Mouse (Mus musculus) lung, adult 2 months (tissue): ENCODE data around the gene Prkca.

Source experiments
- CTCF ChIP-seq: fragments of 200-500 bp; IDR thresholded peaks from 2 replicates; pipeline ENCODE4 v1.5.1; 2011; ENCODE audit warnings: mild to moderate bottlenecking, low read length, control low read depth; ENCODE audit not compliant: insufficient read depth
- POLR2A ChIP-seq: fragments of 200-500 bp; IDR thresholded peaks from 2 replicates; pipeline ENCODE4 v1.6.1; 2011; ENCODE audit warnings: low read depth, mild to moderate bottlenecking, control low read depth, low read length, borderline replicate concordance; ENCODE audit errors: extremely low read depth

DNA sequence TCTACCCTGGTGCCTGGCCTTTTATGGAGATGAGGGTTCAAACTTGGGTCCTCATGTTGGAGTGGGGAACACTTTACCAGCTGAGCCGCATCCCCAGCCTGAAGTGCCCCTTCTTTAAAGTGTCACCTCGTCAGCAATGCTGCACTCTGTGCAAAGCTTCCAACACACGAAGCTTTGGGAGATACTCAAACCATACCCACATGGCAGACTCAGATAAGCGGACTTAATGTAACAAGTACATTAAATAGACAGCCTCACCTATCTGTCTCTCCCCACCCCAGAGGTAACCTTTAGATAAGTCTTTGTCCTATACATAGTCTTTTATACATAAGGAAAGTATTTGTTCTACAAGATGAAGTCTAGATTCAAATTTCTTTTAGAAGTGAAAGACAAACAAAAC lies 17.3 kb upstream of the Prkca start:
- TF ChIP-seq CTCF = no peak
- no peak for TF ChIP-seq POLR2A
